ENCODE assay signal across 29 mouse cellular contexts in the genomic region with DNA sequence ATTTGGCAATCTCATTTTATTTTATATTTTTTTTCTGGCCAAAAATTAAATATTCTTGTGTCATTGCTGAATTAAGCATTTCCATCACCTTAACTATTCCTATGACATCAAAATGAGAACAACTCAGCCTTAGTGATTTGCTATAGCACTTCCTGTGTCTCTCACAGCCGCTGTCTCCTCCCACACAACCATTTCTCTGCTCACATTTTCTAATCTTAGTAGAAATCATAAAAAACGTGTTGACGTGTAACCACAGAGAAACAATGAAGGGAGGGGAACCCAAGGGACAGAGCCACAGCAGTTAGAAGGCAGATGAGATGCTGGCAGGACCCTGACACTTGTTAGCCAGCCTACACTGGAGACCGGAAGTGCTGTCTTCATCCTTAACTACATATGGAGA. TPM values are rescaled to one million over a fixed set of nuclear protein-coding genes. Genes with fewer than 3 reads are reported as not detected.
DNase-seq lines count a peak whose midpoint lies in the region; ATAC-seq and TF ChIP-seq lines count a peak whose summit lies in the region.
"Had no signal": no experiment of that assay in that cellular context is flagged by ENCODE, and none has a peak within 500 bp of the region (broad histone marks: within the 10 kb centered on the region; RNA-seq: fewer than 3 reads in every experiment).

No protein-coding gene starts in this region.

- intact Hi-C loops in left cerebral cortex, postnatal 25 days (cut with DNase I): no loop called here
- intact Hi-C loops in left cerebral cortex, postnatal 10 days (cut with DNase I): no loop called here
- intact Hi-C loops in left cerebral cortex, adult 2 months (cut with DNase I): loop anchor here (5.0 kb wide), 1 partner anchor 45 kb away; no protein-coding TSS in a partner anchor

- H3K4me2 ChIP-seq in liver, postnatal 0 days (ENCODE audit: low read depth, low read length): no peak overlapping the region
- H3K4me2 ChIP-seq: embryonic facial prominence, embryonic 12.5 days; forebrain, embryonic 13.5 days; heart, embryonic 13.5 days; kidney, embryonic 15.5 days; limb, embryonic 15.5 days; lung, embryonic 15.5 days; midbrain, embryonic 15.5 days had no signal

- 50% methylated on average over 4 of the region's 4 CpGs for WGBS in liver, postnatal 0 days (ENCODE audit: insufficient replicate concordance)

- no peak for TF ChIP-seq EP300 in liver, postnatal 0 days (IDR thresholded peaks at IDR 0.05; ENCODE audit: low read depth)

- no peak overlapping the region for H3K27ac ChIP-seq in liver, postnatal 0 days (ENCODE audit: low read depth)
- no peak overlapping the region for H3K27ac ChIP-seq in left cerebral cortex, adult 2 months
- H3K27ac ChIP-seq: embryonic facial prominence, embryonic 12.5 days; forebrain, embryonic 13.5 days; heart, adult 2 months; heart, embryonic 13.5 days; hindbrain, postnatal 0 days; kidney, embryonic 15.5 days; limb, embryonic 15.5 days; liver, embryonic 14.5 days; lung, embryonic 15.5 days; midbrain, embryonic 15.5 days had no signal

- H3K4me3 ChIP-seq in liver, postnatal 0 days (ENCODE audit: low read depth, low read length): no peak overlapping the region
- no peak overlapping the region for H3K4me3 ChIP-seq in left cerebral cortex, adult 2 months
- H3K4me3 ChIP-seq: embryonic facial prominence, embryonic 12.5 days; forebrain, embryonic 13.5 days; heart, adult 2 months; heart, embryonic 13.5 days; kidney, embryonic 15.5 days; limb, embryonic 15.5 days; lung, embryonic 15.5 days; midbrain, embryonic 15.5 days had no signal

- no peak for TF ChIP-seq CTCF in liver, postnatal 0 days (IDR thresholded peaks at IDR 0.05; ENCODE audit: low read depth)
- no peak for TF ChIP-seq CTCF in left cerebral cortex, adult 2 months (IDR thresholded peaks at IDR 0.05)

- H3K36me3 ChIP-seq in liver, postnatal 0 days (replicated peaks; ENCODE audit: insufficient read depth, low read length): no peaks in the 10 kb centered on the region
- H3K36me3 ChIP-seq: embryonic facial prominence, embryonic 12.5 days; heart, embryonic 13.5 days; kidney, embryonic 15.5 days; limb, embryonic 15.5 days; lung, embryonic 15.5 days; midbrain, embryonic 15.5 days had no signal

- ATAC-seq in liver, postnatal 0 days: no peak
- ATAC-seq: forebrain, embryonic 13.5 days; hindbrain, postnatal 0 days; midbrain, embryonic 15.5 days had no signal

- H3K9ac ChIP-seq in liver, postnatal 0 days (replicated peaks): no peak overlapping the region
- H3K9ac ChIP-seq: embryonic facial prominence, embryonic 12.5 days; forebrain, embryonic 13.5 days; heart, embryonic 13.5 days; kidney, embryonic 15.5 days; limb, embryonic 15.5 days; liver, embryonic 14.5 days; lung, embryonic 15.5 days; midbrain, embryonic 15.5 days had no signal

- peaks cover 12% of the 10 kb centered on the region for H3K4me1 ChIP-seq in liver, postnatal 0 days (ENCODE audit: insufficient read depth)
- H3K4me1 ChIP-seq: embryonic facial prominence, embryonic 12.5 days; forebrain, embryonic 13.5 days; heart, embryonic 13.5 days; kidney, embryonic 15.5 days; limb, embryonic 15.5 days; lung, embryonic 15.5 days; midbrain, embryonic 15.5 days had no signal

- DNase-seq in left cerebral cortex, postnatal 25 days (ENCODE audit: low spot score in 2 of 2): peak; percentile 11 to 48
- DNase-seq in left cerebral cortex, postnatal 10 days (ENCODE audit: extremely low spot score in 1 of 2, low spot score in 2 of 2): no peak
- DNase-seq in CD4-positive, CD25-positive, alpha-beta regulatory T cell, adult 2 months (ENCODE audit: low read depth, low spot score): peak; percentile 58
- DNase-seq in induced T-regulatory cell, adult 2 months (ENCODE audit: low read depth): peak; percentile 48
- peak; percentile 2 to 3 for DNase-seq in thymus, postnatal 36 days
- DNase-seq in liver, postnatal 0 days: no peak
- no peak for DNase-seq in left cerebral cortex, adult 2 months (ENCODE audit: extremely low spot score in 1 of 2, low spot score in 2 of 2)
- DNase-seq: adrenal gland, postnatal 36 days; cerebellum, adult 11-12 months; cerebellum, postnatal 14 days; gastrocnemius, postnatal 25 days; heart, adult 2 months; heart, postnatal 14 days; kidney, adult 11 months; kidney, postnatal 36 days; layer of hippocampus, postnatal 36 days; lung, postnatal 4 days had no signal

- H3K27me3 ChIP-seq in liver, postnatal 0 days (ENCODE audit: insufficient read depth, low read length): no peaks in the 10 kb centered on the region
- H3K27me3 ChIP-seq: embryonic facial prominence, embryonic 12.5 days; forebrain, embryonic 13.5 days; heart, embryonic 13.5 days; kidney, embryonic 15.5 days; limb, embryonic 15.5 days; lung, embryonic 15.5 days; midbrain, embryonic 15.5 days had no signal

- H3K9me3 ChIP-seq in liver, postnatal 0 days (ENCODE audit: low read length): no peaks in the 10 kb centered on the region
- H3K9me3 ChIP-seq: embryonic facial prominence, embryonic 12.5 days; forebrain, embryonic 13.5 days; heart, embryonic 13.5 days; kidney, embryonic 15.5 days; limb, embryonic 15.5 days; lung, embryonic 15.5 days; midbrain, embryonic 15.5 days had no signal

RNA-seq across cellular contexts. Expression of gene Alb, which starts 8.0 kb away (rescaled TPM):
- total RNA-seq in left cerebral cortex, postnatal 25 days (2021): not detected
- total RNA-seq in left cerebral cortex, postnatal 10 days (2021): under 1 TPM in 1 of 2 experiments, not detected in 1; 0.28 TPM
- polyA plus RNA-seq in liver, postnatal 0 days (2015; fragmentation: Nextera tagmentation; extraction: Ambion mirVana): 15,780 and 16,843 TPM in 2 replicates
- not detected for total RNA-seq in left cerebral cortex, adult 2 months (2021)
- total RNA-seq: heart, adult 2 months; layer of hippocampus, postnatal 36 days; left cerebral cortex, postnatal 36 days had no signal
- polyA plus RNA-seq: forebrain, embryonic 13.5 days; hindbrain, embryonic 11.5 days; hindbrain, postnatal 0 days had no signal

RNA-seq across cellular contexts. Expression of gene Afp, which starts 37.8 kb away (rescaled TPM):
- total RNA-seq in left cerebral cortex, postnatal 25 days (2021): not detected
- under 1 TPM in 1 of 2 experiments, not detected in 1; 0.20 TPM for total RNA-seq in left cerebral cortex, postnatal 10 days (2021)
- polyA plus RNA-seq in liver, postnatal 0 days (2015; fragmentation: Nextera tagmentation; extraction: Ambion mirVana): 11,303 and 11,922 TPM in 2 replicates
- total RNA-seq in left cerebral cortex, adult 2 months (2021): under 1 TPM in 1 of 2 experiments, not detected in 1; 0.75 TPM
- total RNA-seq: adrenal gland, adult 18-20 months; adrenal gland, postnatal 36 days; gastrocnemius, postnatal 25 days; heart, adult 2 months; heart, postnatal 14 days; layer of hippocampus, postnatal 36 days; left cerebral cortex, postnatal 36 days had no signal
- polyA plus RNA-seq: heart, adult 2 months; hindbrain, embryonic 11.5 days had no signal

Comparison
In these comparisons a context has a peak if more than half of its experiments do, and no peak if none do; other contexts are left out.
1. DNase-seq: peak in left cerebral cortex, postnatal 25 days (2 of 2), CD4-positive, CD25-positive, alpha-beta regulatory T cell, adult 2 months (single experiment), induced T-regulatory cell, adult 2 months (single experiment) and thymus, postnatal 36 days (2 of 2); none in left cerebral cortex, postnatal 10 days (0 of 2), liver, postnatal 0 days (single experiment) and left cerebral cortex, adult 2 months (0 of 2).